Mouse (Mus musculus) ES-Bruce4 (cell line): ENCODE data around the gene Lrrc42. TPM values are rescaled to one million over a fixed set of nuclear protein-coding genes. Genes with fewer than 3 reads are reported as not detected.

Experiments
- H3K27ac ChIP-seq: 2 replicates; pipeline ENCODE4 v1.5.1; 2012; ENCODE audit warnings: low read length, inconsistent platforms; ENCODE audit not compliant: insufficient read depth
- H3K27me3 ChIP-seq: 2 replicates; pipeline ENCODE4 v1.6.1; 2012; ENCODE audit warnings: mild to moderate bottlenecking, low read length, inconsistent platforms; ENCODE audit not compliant: control insufficient read depth, poor library complexity, insufficient read depth, severe bottlenecking
- H3K36me3 ChIP-seq: 2 replicates; pipeline ENCODE4 v1.6.1; 2012; ENCODE audit warnings: inconsistent platforms, mild to moderate bottlenecking, low read length, moderate library complexity; ENCODE audit not compliant: control insufficient read depth, poor library complexity, insufficient read depth, severe bottlenecking
- H3K4me1 ChIP-seq: one replicate; pipeline ENCODE4 v1.8.1; 2011; ENCODE audit warnings: low read length; ENCODE audit not compliant: control insufficient read depth, insufficient read depth
- H3K4me3 ChIP-seq: 2 replicates; pipeline ENCODE4 v1.5.1; 2011; ENCODE audit warnings: low read depth, mild to moderate bottlenecking, low read length
- H3K9ac ChIP-seq: 2 replicates; pipeline ENCODE4 v1.6.1; 2012; ENCODE audit warnings: low read depth, mild to moderate bottlenecking, inconsistent platforms; ENCODE audit not compliant: poor library complexity, severe bottlenecking
- H3K9me3 ChIP-seq: replicated peaks from 2 replicates; pipeline ENCODE4 v1.6.1; 2012; ENCODE audit warnings: mild to moderate bottlenecking, low read length, inconsistent platforms; ENCODE audit not compliant: control insufficient read depth, poor library complexity, insufficient read depth, severe bottlenecking
- CTCF ChIP-seq: IDR thresholded peaks from one replicate; pipeline ENCODE4 v1.8.1; 2011; ENCODE audit warnings: low read depth, low read length
- EP300 ChIP-seq: IDR thresholded peaks from 2 replicates; pipeline ENCODE4 v1.6.1; 2011; ENCODE audit warnings: low read depth, low read length; ENCODE audit not compliant: insufficient read depth
- POLR2A ChIP-seq: IDR thresholded peaks from one replicate; pipeline ENCODE4 v1.8.1; 2011; ENCODE audit warnings: low read length; ENCODE audit not compliant: insufficient read depth
- polyA plus RNA-seq: library from polyadenylated mRNA; stranded (reverse); fragments of >200 nt; gene quantifications from 2 replicates; pipeline ENCODE4 v1.2.4, GENCODE M21; 2011; ENCODE audit warnings: low read depth; ENCODE audit not compliant: missing spikeins, insufficient read depth, insufficient read length

Gene Lrrc42
- polyA plus RNA-seq, 1 experiment = 75.4 TPM

DNA sequence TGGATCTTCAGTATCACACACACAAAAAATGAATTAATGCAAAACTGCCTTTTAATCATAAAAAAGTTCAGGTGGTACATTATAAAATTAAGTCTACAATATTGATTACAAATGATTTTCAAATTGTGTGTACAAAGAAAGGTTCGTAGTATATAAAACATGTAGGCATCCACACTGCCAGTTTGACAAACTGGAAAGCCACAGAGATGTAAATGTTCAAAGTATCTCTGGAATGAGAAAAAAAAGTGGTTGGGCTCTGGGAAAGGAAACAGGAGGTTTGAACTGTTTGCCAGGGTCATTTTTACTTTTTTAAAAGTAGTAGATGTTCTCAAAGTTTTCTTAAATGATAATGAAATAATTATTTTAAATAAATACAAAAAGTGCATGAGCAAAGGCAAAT is 7.3 kb downstream of the Lrrc42 start:
- TF ChIP-seq POLR2A = no peak
- TF ChIP-seq EP300 = no peak
- no peak for TF ChIP-seq CTCF
- Histone ChIP-seq H3K27ac (no peak overlapping the region), H3K27me3 (no peaks in the 10 kb centered on the region), H3K9ac (no peak overlapping the region), H3K36me3 (peaks cover 11% of the 10 kb centered on the region), H3K9me3 (no peaks in the 10 kb centered on the region), H3K4me3 (no peak overlapping the region), H3K4me1 (no peaks in the 10 kb centered on the region)

GRCm38 (mm10) chr4:107245368-107245767 is 8.0 kb downstream of the Lrrc42 start:
- no peak overlapping the region for H3K4me3 ChIP-seq
- no peak overlapping the region for H3K9ac ChIP-seq
- peaks cover 13% of the 10 kb centered on the region for H3K36me3 ChIP-seq
- H3K27ac ChIP-seq = no peak overlapping the region
- H3K4me1 ChIP-seq = no peaks in the 10 kb centered on the region
- H3K9me3 ChIP-seq = no peaks in the 10 kb centered on the region
- TF ChIP-seq POLR2A (no peak), EP300 (no peak), CTCF (no peak)
- H3K27me3 ChIP-seq = no peaks in the 10 kb centered on the region

DNA sequence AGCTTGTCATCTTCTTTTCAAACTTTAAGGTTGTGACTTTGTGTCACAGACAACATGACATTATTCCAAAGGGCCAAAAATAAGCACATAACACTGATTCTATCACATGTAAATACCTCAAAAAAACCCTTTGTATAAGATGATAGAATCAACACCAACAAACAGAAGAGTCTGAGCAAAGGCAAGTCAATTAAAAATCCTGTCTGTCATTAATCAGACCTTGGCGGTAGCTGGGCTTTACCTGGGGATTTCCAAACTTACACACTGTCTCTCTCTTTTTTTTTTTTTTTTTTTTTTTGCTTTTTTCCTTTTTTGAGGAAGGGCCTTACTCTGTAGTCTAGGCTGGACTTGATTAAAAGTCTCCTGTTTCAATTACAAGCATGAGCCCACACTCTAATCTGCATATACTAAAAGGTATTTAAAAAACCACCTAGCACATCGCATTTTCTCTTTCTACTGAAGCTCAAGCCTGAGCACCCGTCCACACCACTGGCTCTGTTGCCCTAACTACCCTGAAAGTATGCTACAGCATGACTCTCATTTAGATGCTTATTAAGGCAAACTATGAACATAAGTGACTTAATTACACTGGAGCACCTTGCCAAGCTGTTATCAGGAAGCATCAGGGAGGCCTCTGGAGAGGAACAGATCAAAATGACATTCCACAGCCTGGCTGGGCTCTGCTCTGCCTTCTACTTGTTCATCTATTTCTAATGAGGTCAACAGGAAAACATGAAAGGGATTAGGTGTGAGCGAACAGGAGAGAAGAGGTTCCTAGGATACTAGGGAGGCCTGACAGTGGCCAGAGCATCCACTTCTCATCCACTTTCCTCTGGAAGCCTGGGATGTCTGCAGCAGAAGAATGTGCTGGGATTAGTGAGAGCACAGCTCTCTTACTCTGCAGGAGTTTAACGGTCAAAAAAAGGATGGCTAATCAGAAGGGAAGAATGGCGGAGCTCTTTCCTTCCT is 9.7 kb downstream of the Lrrc42 start:
- TF ChIP-seq EP300 (no peak), CTCF (no peak), POLR2A (no peak)
- H3K9me3 ChIP-seq = no peaks in the 10 kb centered on the region
- no peaks in the 10 kb centered on the region for H3K27me3 ChIP-seq
- H3K4me3 ChIP-seq = no peak overlapping the region
- no peak overlapping the region for H3K27ac ChIP-seq
- no peak overlapping the region for H3K9ac ChIP-seq
- H3K4me1 ChIP-seq = no peaks in the 10 kb centered on the region
- H3K36me3 ChIP-seq = peaks cover 22% of the 10 kb centered on the region

DNA sequence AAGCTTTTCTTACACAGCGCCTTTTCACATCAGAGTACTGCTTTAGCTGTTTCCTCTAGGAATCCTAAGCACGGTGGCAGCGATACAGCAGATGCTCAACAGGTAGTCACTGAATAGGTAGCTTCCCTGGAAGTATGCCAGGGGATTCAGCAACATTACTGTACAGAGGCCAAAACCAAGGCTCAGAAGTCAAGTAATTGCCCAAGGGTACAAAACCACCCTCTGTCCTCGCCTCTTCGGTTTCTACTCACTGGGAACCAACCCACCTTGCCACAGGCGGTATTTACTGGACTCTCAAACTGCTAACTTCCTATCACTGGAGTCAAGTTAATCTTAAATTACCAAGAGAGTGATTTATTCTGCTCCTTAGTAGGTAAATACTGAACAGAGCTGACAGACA is 13.1 kb downstream of the Lrrc42 start:
- TF ChIP-seq EP300 (no peak), POLR2A (no peak), CTCF (no peak)
- Histone ChIP-seq H3K4me3 (no peak overlapping the region), H3K9me3 (no peaks in the 10 kb centered on the region), H3K4me1 (no peaks in the 10 kb centered on the region), H3K36me3 (peaks cover 23% of the 10 kb centered on the region), H3K27me3 (no peaks in the 10 kb centered on the region), H3K9ac (no peak overlapping the region), H3K27ac (no peak overlapping the region)

DNA sequence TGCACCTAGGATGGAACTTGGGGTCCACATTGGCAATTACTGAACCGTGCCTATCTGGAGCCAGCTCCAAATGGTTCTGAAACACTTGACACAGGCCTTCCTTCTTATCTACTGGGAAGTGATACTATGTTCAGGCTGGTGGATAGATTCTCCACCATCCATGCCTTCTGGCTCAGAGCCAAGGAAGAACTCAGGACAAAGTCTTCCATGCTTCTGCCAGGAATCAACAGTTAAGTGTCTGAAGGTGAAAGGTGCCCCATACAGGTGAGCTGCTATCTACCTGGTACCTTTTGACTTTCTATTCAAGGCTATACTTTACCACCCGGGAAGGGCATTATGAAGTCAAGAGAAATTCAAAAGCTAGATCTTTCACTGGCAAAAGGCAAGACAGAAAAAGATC is 15.1 kb downstream of the Lrrc42 start:
- Histone ChIP-seq H3K9me3 (no peaks in the 10 kb centered on the region), H3K4me3 (no peak overlapping the region), H3K27me3 (no peaks in the 10 kb centered on the region), H3K36me3 (peaks cover 29% of the 10 kb centered on the region), H3K27ac (no peak overlapping the region), H3K4me1 (no peaks in the 10 kb centered on the region), H3K9ac (no peak overlapping the region)
- no peak for TF ChIP-seq EP300
- TF ChIP-seq POLR2A = no peak
- TF ChIP-seq CTCF = no peak

GRCm38 (mm10) chr4:107232219-107232618 is 21.1 kb downstream of the Lrrc42 start:
- Histone ChIP-seq H3K27me3 (no peaks in the 10 kb centered on the region), H3K4me3 (no peak overlapping the region), H3K4me1 (no peaks in the 10 kb centered on the region), H3K27ac (no peak overlapping the region), H3K9ac (no peak overlapping the region), H3K9me3 (no peaks in the 10 kb centered on the region), H3K36me3 (peaks cover 21% of the 10 kb centered on the region)
- TF ChIP-seq POLR2A = no peak
- no peak for TF ChIP-seq CTCF
- no peak for TF ChIP-seq EP300
